19 mouse cellular contexts compared by ENCODE assay signal in the genomic region with DNA sequence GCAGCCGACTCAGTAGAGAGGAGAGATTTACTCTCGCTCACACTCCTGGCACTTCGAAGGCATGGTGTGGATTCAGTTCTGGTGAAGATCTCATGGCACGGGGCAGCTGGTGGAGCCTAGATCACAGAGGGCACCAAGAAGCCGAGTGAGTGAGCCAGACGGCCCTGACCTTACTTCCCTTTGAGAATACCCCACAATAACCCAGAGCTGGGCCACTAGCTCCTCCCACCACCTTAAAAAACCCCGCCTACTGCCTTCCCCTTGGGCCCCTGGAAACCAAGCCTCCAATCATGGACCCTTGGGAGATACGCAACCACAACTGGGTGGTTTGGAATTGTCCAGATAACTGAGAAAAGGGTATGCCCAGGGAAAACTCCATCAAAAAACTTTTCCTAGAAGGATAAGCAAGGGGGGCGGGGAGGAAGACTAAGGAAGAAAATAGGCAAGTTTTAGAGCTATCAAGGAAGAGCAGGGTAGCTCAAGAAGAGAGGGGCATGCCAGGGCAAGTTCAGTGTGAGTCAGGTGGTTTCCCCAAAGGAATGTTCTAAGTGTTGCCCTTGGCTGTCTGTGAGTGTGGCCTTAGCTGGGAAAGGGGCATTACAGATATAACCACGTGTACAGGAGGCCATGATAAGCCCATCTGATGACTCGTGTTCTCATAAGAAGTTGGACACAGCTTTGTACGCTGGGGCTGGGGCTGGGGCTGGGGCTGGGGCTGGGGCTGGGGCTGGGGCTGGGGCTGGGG. TPM values are rescaled to one million over a fixed set of nuclear protein-coding genes. Genes with fewer than 3 reads are reported as not detected.
DNase-seq lines count a peak whose midpoint lies in the region; ATAC-seq and TF ChIP-seq lines count a peak whose summit lies in the region.
"Had no signal": no experiment of that assay in that cellular context is flagged by ENCODE, and none has a peak within 500 bp of the region (broad histone marks: within the 10 kb centered on the region; RNA-seq: fewer than 3 reads in every experiment).

No protein-coding gene starts in this region.

- DNase-seq in heart, postnatal 4 days = no peak
- peak; percentile 52 for DNase-seq in CH12.LX (ENCODE audit: extremely low read depth)
- peak; percentile 12 for DNase-seq in Muller cell, postnatal 12 days (ENCODE audit: inconsistent ontology term)
- no peak for DNase-seq in right cerebral cortex, postnatal 4 days
- no peak for DNase-seq in layer of hippocampus, adult 2 months (ENCODE audit: low spot score in 2 of 2)
- DNase-seq: cerebellum, postnatal 25 days; left cerebral cortex, postnatal 4 days; liver, embryonic 13.5 days; right cerebral cortex, postnatal 14 days had no signal

- no peak overlapping the region for H3K4me2 ChIP-seq in heart, embryonic 13.5 days
- no peak overlapping the region for H3K4me2 ChIP-seq in CH12.LX (ENCODE audit: insufficient read depth, low read depth, poor library complexity, severe bottlenecking)
- H3K4me2 ChIP-seq: liver, embryonic 13.5 days; lung, embryonic 15.5 days; neural tube, embryonic 13.5 days had no signal

- ATAC-seq in heart, embryonic 13.5 days (ENCODE audit: extremely low read depth, insufficient number of reproducible peaks, low FRiP score, low TSS enrichment) = no peak
- peak; percentile 52 for ATAC-seq in granulocyte monocyte progenitor cell, adult 5-6 weeks (replicated peaks; ENCODE audit: poor library complexity, severe bottlenecking)
- no peak for ATAC-seq in activated CD4-positive, CD25-positive, alpha-beta regulatory T cell, adult 4 months
- ATAC-seq: forebrain, embryonic 14.5 days had no signal

- 65% methylated on average over 12 of the region's 12 CpGs for WGBS in heart, embryonic 13.5 days

- TF ChIP-seq CTCF in CH12.LX (conservative IDR thresholded peaks at IDR 0.05 in 1 of 2, IDR thresholded peaks at IDR 0.05 in 1 of 2; ENCODE audit: low read depth in 2 of 2, low read length in 2 of 2) = no peak
- TF ChIP-seq CTCF in layer of hippocampus, adult 2 months (conservative IDR thresholded peaks at IDR 0.05) = no peak

- peaks cover 36% of the 10 kb centered on the region for H3K4me1 ChIP-seq in heart, embryonic 13.5 days
- H3K4me1 ChIP-seq in CH12.LX (ENCODE audit: control insufficient read depth in 1 of 2, insufficient read depth in 2 of 2) = peaks cover 14 to 31% of the 10 kb centered on the region in 2 experiments
- H3K4me1 ChIP-seq: lung, embryonic 15.5 days had no signal

- H3K27me3 ChIP-seq in heart, embryonic 13.5 days (replicated peaks) = no peaks in the 10 kb centered on the region
- no peaks in the 10 kb centered on the region for H3K27me3 ChIP-seq in CH12.LX (replicated peaks)
- H3K27me3 ChIP-seq: lung, embryonic 15.5 days; neural tube, embryonic 13.5 days had no signal

- H3K79me2 ChIP-seq in CH12.LX (replicated peaks; ENCODE audit: control insufficient read depth, extremely low read depth, insufficient read depth, poor library complexity, severe bottlenecking) = no peaks in the 10 kb centered on the region

- H3K27ac ChIP-seq in heart, embryonic 13.5 days (replicated peaks) = peak overlapping the region; percentile 53; the same call in 1 of the 2 replicates
- no peak overlapping the region for H3K27ac ChIP-seq in CH12.LX (ENCODE audit: insufficient read depth, low read depth)
- H3K27ac ChIP-seq in layer of hippocampus, adult 2 months = no peak overlapping the region
- H3K27ac ChIP-seq: liver, embryonic 13.5 days; lung, embryonic 15.5 days; neural tube, embryonic 13.5 days; stomach, postnatal 0 days had no signal

- H3K36me3 ChIP-seq in heart, embryonic 13.5 days = no peaks in the 10 kb centered on the region
- no peaks in the 10 kb centered on the region for H3K36me3 ChIP-seq in CH12.LX (replicated peaks in 1 of 2; ENCODE audit: control insufficient read depth in 1 of 2, insufficient read depth in 1 of 2, low read length in 1 of 2)
- H3K36me3 ChIP-seq: liver, embryonic 13.5 days; lung, embryonic 15.5 days; neural tube, embryonic 13.5 days had no signal

- TF ChIP-seq POLR2A in CH12.LX (IDR thresholded peaks at IDR 0.05; ENCODE audit: low read depth, low read length) = no peak

- in situ Hi-C loops in CH12.LX (cut with MboI; ENCODE audit: low pct_ligation_motif_present, low pct_unique_long_range_greater_than_20kb, low sequenced_read_pairs) = no loop called here

- no peak for TF ChIP-seq RAD21 in CH12.LX (IDR thresholded peaks at IDR 0.05; ENCODE audit: low read depth, low read length)

- H3K4me3 ChIP-seq in heart, embryonic 13.5 days = no peak overlapping the region
- H3K4me3 ChIP-seq in CH12.LX (replicated peaks in 1 of 3; ENCODE audit: low read depth in 2 of 3, low read length in 2 of 3, poor library complexity in 1 of 3) = no peak overlapping the region
- no peak overlapping the region for H3K4me3 ChIP-seq in layer of hippocampus, adult 2 months
- H3K4me3 ChIP-seq: liver, embryonic 13.5 days; lung, embryonic 15.5 days; neural tube, embryonic 13.5 days had no signal

- no peak overlapping the region for H3K9ac ChIP-seq in heart, embryonic 13.5 days
- H3K9ac ChIP-seq in CH12.LX (ENCODE audit: insufficient read depth, low read depth) = no peak overlapping the region
- H3K9ac ChIP-seq: liver, embryonic 13.5 days; lung, embryonic 15.5 days; neural tube, embryonic 13.5 days had no signal

- no peak for TF ChIP-seq EP300 in CH12.LX (IDR thresholded peaks at IDR 0.05; ENCODE audit: low read length)

- H3K9me3 ChIP-seq in heart, embryonic 13.5 days = no peaks in the 10 kb centered on the region
- peaks cover 2% of the 10 kb centered on the region for H3K9me3 ChIP-seq in CH12.LX (replicated peaks; ENCODE audit: low read length)
- H3K9me3 ChIP-seq: liver, embryonic 13.5 days; lung, embryonic 15.5 days; neural tube, embryonic 13.5 days had no signal

- dilution Hi-C loops in CH12.LX (cut with MboI; ENCODE audit: extremely low pct_ligation_motif_present, extremely low pct_unique_long_range_greater_than_20kb, low sequenced_read_pairs) = no loop called here

TF ChIP-seq in CH12.LX, 34 proteins besides CTCF, POLR2A, EP300 and RAD21:
- TF ChIP-seq TCF12 (IDR thresholded peaks at IDR 0.05; ENCODE audit: low read depth, low read length) (peak; percentile 7; the same call in 1 of the 2 replicates), ELF1 (IDR thresholded peaks at IDR 0.05; ENCODE audit: low read depth, low read length) (no peak), CHD1 (IDR thresholded peaks at IDR 0.05; ENCODE audit: low read depth, low read length) (0 out of 2 replicates have a peak, but pooled peaks have one; percentile 54)

RNA-seq across cellular contexts. Expression of a gene that starts 36.2 kb away (rescaled TPM):
- polyA plus RNA-seq in heart, embryonic 13.5 days (2015; fragmentation: Nextera tagmentation; extraction: Ambion mirVana) = 106 and 122 TPM in 2 replicates
- 10 to 100 TPM; 53.8 to 54.7 TPM for total RNA-seq in heart, postnatal 4 days (2021)
- total RNA-seq in CH12.LX (2012; rRNA removed) (28.4 and 35.9 TPM in 2 replicates), CH12.LX (2014; rRNA removed) (39.7 and 43.0 TPM in 2 replicates)
- 93.4 and 110 TPM in 2 replicates for polyA plus RNA-seq in CH12.LX (2012; ENCODE audit: insufficient read length, low read depth)
- 32.7 and 41.0 TPM in 2 replicates for total RNA-seq in granulocyte monocyte progenitor cell, adult 5-6 weeks (2014; fragmentation: Nextera tagmentation)
- 14.4 and 15.5 TPM in 2 replicates for total RNA-seq in granulocyte monocyte progenitor cell, adult 5-6 weeks (2017)
- total RNA-seq in layer of hippocampus, adult 2 months (2021) = 10 to 100 TPM; 46.8 to 49.1 TPM
- polyA plus RNA-seq in activated CD4-positive, CD25-positive, alpha-beta regulatory T cell, adult 4 months (2017; shearing (Covaris generic)) = 10 to 100 TPM; 57.9 to 81.9 TPM

RNA-seq across cellular contexts. Expression of a gene that starts 36.3 kb away (rescaled TPM):
- 0.13 and 0.25 TPM in 2 replicates for polyA plus RNA-seq in heart, embryonic 13.5 days (2015; fragmentation: Nextera tagmentation; extraction: Ambion mirVana)
- total RNA-seq in heart, postnatal 4 days (2021) = not detected
- not detected in 2 replicates for total RNA-seq in CH12.LX (2012; rRNA removed)
- not detected in 2 replicates for total RNA-seq in CH12.LX (2014; rRNA removed)
- polyA plus RNA-seq in CH12.LX (2012; ENCODE audit: insufficient read length, low read depth) = not detected in 2 replicates
- total RNA-seq in granulocyte monocyte progenitor cell, adult 5-6 weeks (2014; fragmentation: Nextera tagmentation) = not detected in 2 replicates
- not detected in 2 replicates for total RNA-seq in granulocyte monocyte progenitor cell, adult 5-6 weeks (2017)
- total RNA-seq in layer of hippocampus, adult 2 months (2021) = not detected
- polyA plus RNA-seq in activated CD4-positive, CD25-positive, alpha-beta regulatory T cell, adult 4 months (2017; shearing (Covaris generic)) = not detected
- total RNA-seq: adrenal gland, adult 18-20 months; hematopoietic stem cell, adult 5-6 weeks; left cerebral cortex, adult 18-20 months had no signal
- polyA plus RNA-seq: liver, embryonic 13.5 days; lung, embryonic 15.5 days had no signal

RNA-seq across cellular contexts. Expression of a gene that starts 36.3 kb away (rescaled TPM):
- 3.1 and 3.6 TPM in 2 replicates for polyA plus RNA-seq in heart, embryonic 13.5 days (2015; fragmentation: Nextera tagmentation; extraction: Ambion mirVana)
- total RNA-seq in heart, postnatal 4 days (2021) = 1 to 10 TPM; 6.8 to 7.9 TPM
- total RNA-seq in CH12.LX (2012; rRNA removed) = 3.9 and 4.1 TPM in 2 replicates
- 2.2 and 2.3 TPM in 2 replicates for total RNA-seq in CH12.LX (2014; rRNA removed)
- polyA plus RNA-seq in CH12.LX (2012; ENCODE audit: insufficient read length, low read depth) = 1.1 and 1.7 TPM in 2 replicates
- 5.1 and 5.3 TPM in 2 replicates for total RNA-seq in granulocyte monocyte progenitor cell, adult 5-6 weeks (2014; fragmentation: Nextera tagmentation)
- 3.3 and 4.1 TPM in 2 replicates for total RNA-seq in granulocyte monocyte progenitor cell, adult 5-6 weeks (2017)
- total RNA-seq in layer of hippocampus, adult 2 months (2021) = 10 to 100 TPM; 31.1 to 33.7 TPM
- 1 to 10 TPM; 4.4 to 6.9 TPM for polyA plus RNA-seq in activated CD4-positive, CD25-positive, alpha-beta regulatory T cell, adult 4 months (2017; shearing (Covaris generic))

Comparison
In these comparisons a context has a peak if more than half of its experiments do, and no peak if none do; other contexts are left out.
1. DNase-seq: peak in CH12.LX (single experiment) and Muller cell, postnatal 12 days (single experiment); none in heart, postnatal 4 days (single experiment), right cerebral cortex, postnatal 4 days (single experiment) and layer of hippocampus, adult 2 months (0 of 2).